Mouse (Mus musculus) C2C12 (cell line): ENCODE measurements around the gene Egflam.

Experiments
- CTCF ChIP-seq: IDR thresholded peaks from one replicate; pipeline ENCODE4 v1.5.1; 2011; ENCODE audit not compliant: control insufficient read depth, insufficient read depth, insufficient read length
- MYOG ChIP-seq: IDR thresholded peaks from one replicate; pipeline ENCODE4 v1.6.1; 2011; ENCODE audit not compliant: control insufficient read depth, insufficient read length; ENCODE audit errors: extremely low read depth

DNA sequence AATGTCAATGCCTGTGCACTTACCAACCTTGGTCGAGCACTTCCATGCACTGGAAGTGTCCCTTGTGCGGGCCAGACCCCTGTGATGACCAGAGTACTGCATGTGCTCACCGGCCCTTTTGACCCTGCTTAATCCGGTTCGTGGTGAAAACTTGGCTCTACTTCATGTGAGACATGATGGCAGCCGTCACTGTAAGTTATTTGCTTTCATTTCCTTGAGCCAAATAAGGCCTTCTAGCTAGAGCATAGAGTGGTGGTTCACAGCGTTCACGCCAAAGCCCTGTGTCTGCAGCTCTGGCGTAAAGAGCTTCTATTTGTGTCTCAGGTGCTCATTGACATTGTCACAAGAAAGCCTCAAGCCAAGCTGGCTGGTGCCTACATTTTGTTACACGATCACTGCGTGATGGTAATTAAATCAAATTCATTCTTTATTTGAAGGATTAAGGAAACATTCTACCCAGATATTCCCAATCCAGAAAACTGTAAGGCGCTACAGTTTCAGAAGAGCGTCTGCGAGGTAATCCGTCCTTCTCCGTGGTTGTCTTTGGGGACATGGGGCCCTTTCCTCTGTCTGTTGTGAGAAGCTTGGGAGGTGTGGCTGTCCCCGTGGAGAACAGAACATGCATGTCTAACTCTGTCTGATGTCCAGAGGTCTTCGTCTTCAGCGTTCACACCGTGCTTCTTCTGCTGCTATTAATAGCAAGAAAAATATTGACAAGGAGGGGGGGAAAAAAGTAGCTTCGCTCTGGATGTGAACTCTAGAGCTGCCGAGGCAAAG lies 208.3 kb downstream of the Egflam start:
- TF ChIP-seq MYOG (no peak), CTCF (no peak)
